Mouse (Mus musculus): ENCODE measurements around the gene Fate1. TPM values are rescaled to one million over a fixed set of nuclear protein-coding genes. Genes with fewer than 3 reads are reported as not detected.
"Not testable (repeated sequence)": the region's sequence is repeated elsewhere in the genome, so short reads cannot be mapped to it uniquely, and the experiment has no call there.

The Fate1 gene
- polyA plus RNA-seq (2012; rRNA removed): not detected in 2 replicates

GRCm38 (mm10) chrX:71972686-71973085, at the start of gene Fate1:
TSS of gene Fate1 (plus strand) at chrX:71972986.
- no peak for DNase-seq (ENCODE audit: low read depth, low spot score)
- 45% methylated on average over 2 of the region's 2 CpGs for WGBS

GRCm38 (mm10) chrX:71946631-71947030, 26.2 kb upstream of the Fate1 start:
- peak; percentile 0 for DNase-seq (ENCODE audit: low read depth, low spot score)

GRCm38 (mm10) chrX:71958366-71958765, 14.4 kb upstream of the Fate1 start:
- DNase-seq (ENCODE audit: low read depth, low spot score): no peak

More at GRCm38 (mm10) chrX:71946631-71947030, 26.2 kb upstream of the Fate1 start:
- WGBS: 15% methylated on average over 3 of the region's 3 CpGs

- WGBS: 14% methylated on average over 71 of the region's 72 CpGs
- no peak for DNase-seq (ENCODE audit: low read depth, low spot score)
These were observed 10.4 kb upstream of the Fate1 start, which contains the start of gene Prrg3 for GRCm38 (mm10) chrX:71962073-71963051. TSS of gene Prrg3 (plus strand) at chrX:71962624.

- DNase-seq (ENCODE audit: low read depth, low spot score): no peak
- WGBS: 44% methylated on average over 9 of the region's 9 CpGs
These were observed 9.4 kb upstream of the Fate1 start for GRCm38 (mm10) chrX:71963275-71963912.

DNA sequence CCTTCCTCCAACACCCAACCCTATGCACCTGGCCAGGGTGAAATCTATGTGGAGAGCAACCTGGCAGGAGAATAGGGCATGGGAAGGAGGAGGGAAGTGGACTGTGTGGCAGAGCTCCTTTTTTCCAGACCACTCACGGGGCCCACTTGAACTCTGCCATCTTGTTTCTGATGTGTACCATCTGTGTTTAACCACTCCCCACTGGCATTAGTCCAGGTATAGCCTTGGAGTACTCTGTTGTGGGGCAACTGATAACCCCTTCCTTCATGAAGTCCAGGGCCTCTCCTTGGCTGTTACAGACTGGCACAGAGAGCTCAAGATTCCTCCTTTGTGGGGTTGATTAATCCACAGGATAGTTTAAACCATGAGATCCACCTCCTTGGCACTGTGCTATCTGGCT, 4.6 kb upstream of the Fate1 start:
- WGBS: 60% methylated on average over 1 of the region's 1 CpGs
- DNase-seq (ENCODE audit: low read depth, low spot score): no peak

DNA sequence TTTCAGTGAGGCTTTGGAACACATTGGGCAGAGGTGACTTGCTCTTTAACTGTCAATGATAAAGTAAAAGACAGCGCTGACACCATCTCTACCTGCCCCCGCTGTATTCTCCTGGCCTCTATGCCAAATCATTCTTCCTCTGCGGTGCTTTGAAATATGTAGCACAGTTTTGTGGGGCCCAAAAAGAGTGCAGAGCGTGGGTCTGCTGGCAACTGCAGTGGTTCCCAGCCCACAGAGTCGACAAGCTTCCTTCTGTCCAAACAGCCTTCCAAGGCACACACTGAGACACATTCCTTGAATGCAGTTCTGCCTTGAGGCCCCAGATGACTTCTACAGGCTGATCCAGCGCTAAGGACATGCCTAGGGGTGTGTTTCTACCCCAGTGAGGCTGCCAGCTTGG, 4.0 kb upstream of the Fate1 start:
- WGBS: 69% methylated on average over 6 of the region's 6 CpGs
- DNase-seq (ENCODE audit: low read depth, low spot score): no peak

DNA sequence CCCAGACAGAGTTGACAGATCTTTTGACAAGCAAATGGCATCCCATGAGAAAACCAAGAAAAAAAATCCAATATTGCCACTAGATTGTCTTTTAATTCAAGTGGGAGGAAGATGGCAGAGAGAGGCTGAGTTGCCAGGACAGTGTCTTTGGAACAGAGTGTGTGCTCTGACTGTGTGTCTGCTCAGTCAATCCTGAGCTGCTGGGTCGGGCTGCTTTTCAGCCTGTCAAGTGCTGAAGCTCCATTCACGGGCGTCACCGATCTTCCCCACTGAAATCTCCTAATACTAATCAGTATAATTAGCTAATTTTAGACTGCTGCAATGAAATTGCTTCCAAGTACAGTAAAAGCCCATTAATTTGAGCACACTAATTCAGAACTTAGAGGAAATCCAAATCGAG, 1.5 kb upstream of the Fate1 start:
- 85% methylated on average over 5 of the region's 5 CpGs for WGBS

GRCm38 (mm10) chrX:71977681-71978080, 4.9 kb downstream of the Fate1 start:
- not testable (repeated sequence) for DNase-seq (ENCODE audit: low read depth, low spot score)

More for the DNA sequence above, 1.5 kb upstream of the Fate1 start:
- no peak for DNase-seq (ENCODE audit: low read depth, low spot score)

GRCm38 (mm10) chrX:71980443-71980842, 7.7 kb downstream of the Fate1 start:
- no peak for DNase-seq (ENCODE audit: low read depth, low spot score)
- 50% methylated on average over 3 of the region's 3 CpGs for WGBS

DNA sequence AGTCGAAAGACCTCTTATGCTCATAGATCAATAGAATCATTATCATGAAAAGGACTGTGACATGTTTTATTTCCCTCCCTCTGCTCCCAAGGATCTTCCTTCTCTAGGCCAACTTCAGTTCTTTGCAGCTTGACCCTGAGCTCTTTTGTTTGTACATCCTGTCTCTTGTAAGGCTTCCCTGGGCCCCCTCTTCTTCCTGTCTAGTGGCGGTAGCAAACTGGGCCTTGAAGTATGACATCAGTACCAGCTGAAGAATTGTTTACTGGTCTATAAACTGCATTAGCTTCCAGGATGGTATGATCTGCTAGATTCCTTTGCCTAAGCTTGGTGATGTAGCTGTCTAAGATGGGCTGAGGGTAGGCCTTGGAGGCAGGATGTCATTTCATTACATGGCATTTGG, 8.5 kb downstream of the Fate1 start:
- WGBS: 72% methylated on average over 2 of the region's 2 CpGs

GRCm38 (mm10) chrX:71983205-71983604, 10.4 kb downstream of the Fate1 start:
- no peak for DNase-seq (ENCODE audit: low read depth, low spot score)
- 74% methylated on average over 2 of the region's 2 CpGs for WGBS

More for the DNA sequence above, 8.5 kb downstream of the Fate1 start:
- no peak for DNase-seq (ENCODE audit: low read depth, low spot score)

- WGBS: 74% methylated on average over 1 of the region's 1 CpGs
- no peak for DNase-seq (ENCODE audit: low read depth, low spot score)
These were observed 11.0 kb downstream of the Fate1 start for GRCm38 (mm10) chrX:71983775-71984174.

- DNase-seq (ENCODE audit: low read depth, low spot score): no peak
- WGBS: 70% methylated on average over 3 of the region's 3 CpGs
These were observed 18.8 kb downstream of the Fate1 start, which contains the start of gene Cnga2 for GRCm38 (mm10) chrX:71991549-71991948. TSS of gene Cnga2 (plus strand) at chrX:71991849.

DNA sequence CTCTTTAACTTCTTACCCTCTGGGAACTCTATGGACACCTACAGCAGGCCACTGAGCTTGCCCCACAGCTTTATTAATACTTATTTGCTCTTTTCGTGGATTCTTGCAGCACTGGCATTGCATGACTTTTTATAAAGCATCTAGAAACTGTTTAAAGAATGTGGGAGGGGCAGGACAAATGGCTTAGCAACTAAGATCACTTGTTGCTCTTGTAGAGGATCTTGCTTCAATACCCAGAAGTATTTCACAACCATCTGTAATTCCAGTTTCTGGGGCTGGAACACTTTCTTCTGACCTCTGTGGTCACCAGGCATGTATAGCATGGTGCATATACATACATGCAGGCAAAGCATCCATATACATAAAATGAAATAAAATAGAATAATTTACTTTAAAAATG, 23.2 kb downstream of the Fate1 start:
- whole genome bisulfite sequencing: 38% methylated on average over 1 of the region's 1 CpGs
- DNase-seq (ENCODE audit: low read depth, low spot score): no peak

- no peak for DNase-seq (ENCODE audit: low read depth, low spot score)
These were observed 37.1 kb downstream of the Fate1 start for GRCm38 (mm10) chrX:72009930-72010329.

DNA sequence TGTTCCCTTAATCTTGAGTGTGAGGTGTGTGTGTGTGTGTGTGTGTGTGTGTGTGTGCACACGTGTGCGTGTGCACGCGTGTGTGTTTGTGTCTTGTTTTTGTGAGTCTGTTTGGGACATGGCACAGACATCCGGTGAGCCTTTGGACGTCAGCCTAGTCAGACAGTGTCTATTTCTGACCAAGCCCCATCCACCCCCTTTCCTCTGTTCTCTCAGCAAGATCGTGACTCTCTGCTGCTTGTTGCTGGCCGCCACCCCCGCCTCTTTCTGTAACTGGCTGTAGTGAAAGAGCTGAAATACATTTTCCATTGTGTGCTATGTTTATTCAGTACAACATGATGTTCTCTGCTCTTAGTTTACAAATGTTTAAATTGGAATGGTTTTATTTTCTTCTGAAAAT, 39.5 kb downstream of the Fate1 start:
- WGBS: 47% methylated on average over 9 of the region's 9 CpGs
- no peak for DNase-seq (ENCODE audit: low read depth, low spot score)

- 29% methylated on average over 3 of the region's 3 CpGs for WGBS
- no peak for DNase-seq (ENCODE audit: low read depth, low spot score)
These were observed 40.0 kb downstream of the Fate1 start for GRCm38 (mm10) chrX:72012804-72013203.

DNA sequence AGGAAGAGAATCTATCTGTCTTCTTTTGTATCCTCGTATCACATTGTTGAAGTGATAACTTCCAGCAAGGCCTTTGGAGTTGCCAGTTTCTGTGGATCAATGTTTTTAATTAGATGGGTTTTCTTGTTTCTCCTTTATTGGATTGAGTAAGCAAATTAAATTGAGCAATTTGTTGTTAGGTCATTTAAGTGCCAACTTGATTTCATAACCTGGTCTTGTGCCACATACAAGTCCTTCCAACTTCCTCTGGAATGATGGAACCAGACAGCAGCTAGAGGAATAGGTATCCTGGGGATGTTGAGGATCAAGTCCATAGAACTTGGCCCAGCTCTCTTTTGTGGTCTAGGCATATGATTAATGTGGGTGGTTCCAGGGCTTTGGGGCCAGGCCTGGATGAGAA, 49.5 kb downstream of the Fate1 start:
- DNase-seq (ENCODE audit: low read depth, low spot score): no peak
- 91% methylated on average over 1 of the region's 1 CpGs for WGBS

DNA sequence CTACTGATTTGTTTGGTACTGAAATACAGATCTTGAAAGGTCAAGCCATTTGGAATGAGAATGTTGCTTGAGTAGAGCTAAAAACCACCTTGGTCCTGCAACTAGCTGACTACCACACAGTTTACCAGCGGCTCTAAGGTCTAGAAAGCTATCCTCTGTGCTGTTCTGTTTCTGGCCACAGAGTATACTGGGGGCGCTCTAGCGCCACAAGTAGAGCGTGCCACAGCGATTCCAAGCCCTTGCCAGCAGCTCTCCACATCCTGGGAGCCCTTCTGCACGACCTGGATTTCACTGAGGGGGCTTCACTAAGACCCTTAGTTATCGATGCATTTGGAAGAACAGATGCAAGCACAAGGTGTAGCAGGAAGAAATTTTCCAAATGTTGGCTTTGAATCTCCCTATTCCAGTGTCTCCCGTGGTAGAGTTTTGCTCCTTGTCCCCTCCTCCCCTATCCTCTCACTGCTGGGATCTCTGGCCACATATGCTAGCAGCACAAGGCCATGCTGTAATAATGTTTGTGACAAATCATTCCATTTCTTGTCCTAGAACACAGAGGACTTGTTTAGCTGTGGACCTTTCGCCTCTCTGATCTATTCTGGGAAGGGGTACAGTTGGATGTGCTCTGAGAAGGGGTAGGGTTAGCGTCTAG, 50.1 kb downstream of the Fate1 start:
- 38% methylated on average over 10 of the region's 10 CpGs for WGBS
- DNase-seq (ENCODE audit: low read depth, low spot score): no peak

Data from large intestine, adult 2 months (tissue).